Mouse (Mus musculus): ENCODE data around the gene Vwa1. TPM values are rescaled to one million over a fixed set of nuclear protein-coding genes. Genes with fewer than 3 reads are reported as not detected.

Gene Vwa1
- polyA plus RNA-seq, 1 experiment from 2014 or later = 0.34 TPM

DNA sequence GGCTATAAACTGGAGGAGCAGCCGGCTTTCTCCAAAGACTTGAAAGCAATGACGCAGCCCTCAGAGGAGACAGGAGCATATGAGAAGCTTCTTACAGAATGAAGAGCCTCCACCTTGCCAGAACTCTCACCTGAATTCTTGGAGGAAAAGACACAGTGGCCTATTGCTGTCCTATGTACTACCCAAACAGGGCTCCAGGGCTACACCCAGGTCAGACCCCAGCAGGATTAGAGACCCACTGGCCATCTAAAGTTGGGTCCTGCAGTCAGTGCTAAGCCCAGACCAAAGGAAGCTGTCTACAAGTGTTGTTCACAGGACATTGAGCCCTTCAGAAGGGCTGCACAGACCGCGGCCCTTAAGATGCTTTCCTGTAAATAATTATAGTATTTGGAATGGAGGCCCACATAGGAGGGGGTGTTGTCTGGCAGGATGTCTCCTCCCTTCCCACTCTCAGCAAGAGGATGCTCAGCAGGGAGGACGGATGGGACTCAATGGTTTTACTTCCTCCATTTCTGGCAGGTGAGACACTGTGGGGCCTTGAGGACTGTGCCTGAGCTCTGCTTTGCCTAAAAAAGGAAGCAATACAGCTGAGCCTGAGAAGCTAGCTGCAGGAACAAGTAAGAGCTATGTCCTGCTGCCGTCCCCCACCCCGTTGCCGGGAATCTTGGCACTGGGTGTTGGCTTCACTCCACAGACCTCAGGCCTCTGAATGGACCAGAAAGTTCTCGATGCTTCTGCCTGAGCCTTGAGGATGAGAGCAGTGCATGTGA is 658 bp upstream of the Vwa1 start:
- Histone ChIP-seq H3K4me2 (ENCODE audit: low read depth, low read length) (peak overlapping the region; percentile 68; the same call in 1 of the 2 replicates), H3K9ac (ENCODE audit: low read depth, low read length) (no peak overlapping the region), H3K27ac (ENCODE audit: low read length) (no peak overlapping the region), H3K4me3 (ENCODE audit: low read depth, low read length) (no peak overlapping the region; the same call in 1 of the 2 replicates), H3K9me3 (replicated peaks; ENCODE audit: control insufficient read depth, low read length) (no peaks in the 10 kb centered on the region), H3K4me1 (ENCODE audit: control insufficient read depth, low read depth, low read length) (peaks cover 23% of the 10 kb centered on the region), H3K36me3 (ENCODE audit: control insufficient read depth, insufficient read depth) (no peaks in the 10 kb centered on the region), H3K27me3 (ENCODE audit: control insufficient read depth, insufficient read depth, low read depth, low read length) (peaks cover 51% of the 10 kb centered on the region)
- whole genome bisulfite sequencing (ENCODE audit: insufficient replicate concordance) = 32% methylated on average over 9 of the region's 9 CpGs
- ATAC-seq (ENCODE audit: low read depth) = no peak

DNA sequence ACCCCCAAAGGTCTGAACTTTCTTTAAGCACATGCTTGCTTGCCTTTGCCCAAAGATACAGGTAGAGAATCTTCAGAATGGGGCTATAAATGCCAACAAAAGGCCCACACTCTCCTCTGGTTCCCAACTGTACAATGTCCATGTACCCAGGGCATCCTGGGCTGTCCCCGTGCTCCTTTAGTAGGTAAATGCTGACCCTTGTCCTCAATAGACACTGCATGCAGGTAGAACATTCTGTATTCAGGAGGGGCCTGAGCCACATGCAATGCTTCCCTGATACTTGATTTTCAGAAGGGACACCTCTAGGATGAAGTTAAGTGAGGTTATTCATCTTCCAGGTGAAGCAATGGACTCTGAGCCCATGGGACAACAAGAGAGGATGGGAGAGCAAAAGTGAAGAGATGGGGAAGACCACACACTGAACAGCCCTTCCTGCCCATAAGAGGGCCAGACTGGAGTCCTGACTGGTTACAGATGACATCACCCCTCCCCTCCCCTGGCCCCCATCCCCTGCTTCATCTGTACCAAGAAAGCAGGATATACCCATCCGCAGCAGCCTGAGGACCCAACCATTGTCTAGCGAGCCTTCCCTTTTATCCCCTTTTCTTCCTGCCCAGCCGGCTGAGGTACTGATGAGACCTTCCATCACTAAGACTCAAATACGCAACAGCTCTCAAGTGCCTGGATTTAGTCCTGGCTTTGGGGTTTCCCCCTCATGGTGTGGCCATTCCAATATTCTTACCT is 991 bp downstream of the Vwa1 start:
- Histone ChIP-seq H3K27me3 (ENCODE audit: control insufficient read depth, insufficient read depth, low read depth, low read length) (peaks cover 48% of the 10 kb centered on the region), H3K9me3 (replicated peaks; ENCODE audit: control insufficient read depth, low read length) (no peaks in the 10 kb centered on the region), H3K4me1 (ENCODE audit: control insufficient read depth, low read depth, low read length) (peaks cover 28% of the 10 kb centered on the region), H3K4me3 (ENCODE audit: low read depth, low read length) (no peak overlapping the region), H3K4me2 (ENCODE audit: low read depth, low read length) (no peak overlapping the region), H3K9ac (ENCODE audit: low read depth, low read length) (no peak overlapping the region), H3K36me3 (ENCODE audit: control insufficient read depth, insufficient read depth) (no peaks in the 10 kb centered on the region), H3K27ac (ENCODE audit: low read length) (no peak overlapping the region)
- ATAC-seq (ENCODE audit: low read depth) = no peak
- 32% methylated on average over 5 of the region's 5 CpGs for WGBS (ENCODE audit: insufficient replicate concordance)

- Histone ChIP-seq H3K4me1 (ENCODE audit: control insufficient read depth, low read depth, low read length) (peaks cover 27% of the 10 kb centered on the region), H3K9me3 (replicated peaks; ENCODE audit: control insufficient read depth, low read length) (no peaks in the 10 kb centered on the region), H3K36me3 (ENCODE audit: control insufficient read depth, insufficient read depth) (no peaks in the 10 kb centered on the region), H3K27ac (ENCODE audit: low read length) (no peak overlapping the region), H3K4me2 (ENCODE audit: low read depth, low read length) (no peak overlapping the region), H3K9ac (ENCODE audit: low read depth, low read length) (no peak overlapping the region), H3K4me3 (ENCODE audit: low read depth, low read length) (no peak overlapping the region), H3K27me3 (ENCODE audit: control insufficient read depth, insufficient read depth, low read depth, low read length) (peaks cover 48% of the 10 kb centered on the region)
- ATAC-seq (ENCODE audit: low read depth) = no peak
- 68% methylated on average over 13 of the region's 13 CpGs for WGBS (ENCODE audit: insufficient replicate concordance)
These were observed 1.7 kb downstream of the Vwa1 start for GRCm38 (mm10) chr4:155772786-155773185.

DNA sequence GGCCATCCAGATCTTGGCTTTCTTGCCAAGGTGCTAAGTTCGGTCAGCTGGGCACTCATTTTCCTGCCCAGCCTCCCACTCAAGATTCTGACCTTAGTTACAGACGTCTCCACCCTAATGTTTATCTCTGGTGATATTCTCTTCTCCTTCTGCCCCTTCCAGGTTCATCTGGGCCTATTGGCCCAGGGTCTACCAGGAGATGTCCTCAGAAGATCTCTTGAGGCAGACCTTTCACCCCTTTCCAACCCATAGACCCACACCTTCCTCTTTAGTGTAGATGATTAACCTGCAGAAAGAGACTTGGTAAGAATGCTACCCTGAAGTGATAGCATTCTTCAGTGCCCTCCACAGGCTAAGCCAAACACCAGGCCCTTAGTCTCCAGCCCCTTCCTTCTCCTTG is 2.8 kb downstream of the Vwa1 start:
- no peak overlapping the region for H3K27ac ChIP-seq (ENCODE audit: low read length)
- H3K4me1 ChIP-seq (ENCODE audit: control insufficient read depth, low read depth, low read length) = peaks cover 21% of the 10 kb centered on the region
- no peak overlapping the region for H3K4me3 ChIP-seq (ENCODE audit: low read depth, low read length)
- no peak for ATAC-seq (ENCODE audit: low read depth)
- no peak overlapping the region for H3K4me2 ChIP-seq (ENCODE audit: low read depth, low read length)
- H3K36me3 ChIP-seq (ENCODE audit: control insufficient read depth, insufficient read depth) = no peaks in the 10 kb centered on the region
- WGBS (ENCODE audit: insufficient replicate concordance) = 64% methylated on average over 2 of the region's 2 CpGs
- peaks cover 46% of the 10 kb centered on the region for H3K27me3 ChIP-seq (ENCODE audit: control insufficient read depth, insufficient read depth, low read depth, low read length)
- no peaks in the 10 kb centered on the region for H3K9me3 ChIP-seq (replicated peaks; ENCODE audit: control insufficient read depth, low read length)
- H3K9ac ChIP-seq (ENCODE audit: low read depth, low read length) = no peak overlapping the region

GRCm38 (mm10) chr4:155770626-155771025 is 3.9 kb downstream of the Vwa1 start:
- ATAC-seq (ENCODE audit: low read depth) = no peak
- H3K27me3 ChIP-seq (ENCODE audit: control insufficient read depth, insufficient read depth, low read depth, low read length) = peaks cover 39% of the 10 kb centered on the region

GRCm38 (mm10) chr4:155769880-155770512 is 4.5 kb downstream of the Vwa1 start:
- H3K9me3 ChIP-seq (replicated peaks; ENCODE audit: control insufficient read depth, low read length) = no peaks in the 10 kb centered on the region
- peaks cover 20% of the 10 kb centered on the region for H3K4me1 ChIP-seq (ENCODE audit: control insufficient read depth, low read depth, low read length)
- peaks cover 33% of the 10 kb centered on the region for H3K27me3 ChIP-seq (ENCODE audit: control insufficient read depth, insufficient read depth, low read depth, low read length)
- ATAC-seq (ENCODE audit: low read depth) = peak; percentile 86
- peak overlapping the region; percentile 93 for H3K4me2 ChIP-seq (ENCODE audit: low read depth, low read length)
- WGBS (ENCODE audit: insufficient replicate concordance) = under 1% methylated on average over 39 of the region's 39 CpGs
- H3K4me3 ChIP-seq (ENCODE audit: low read depth, low read length) = peak overlapping the region; percentile 67
- H3K27ac ChIP-seq (ENCODE audit: low read length) = peak overlapping the region; percentile 40
- H3K36me3 ChIP-seq (ENCODE audit: control insufficient read depth, insufficient read depth) = no peaks in the 10 kb centered on the region
- peak overlapping the region; percentile 75 for H3K9ac ChIP-seq (ENCODE audit: low read depth, low read length)

More at GRCm38 (mm10) chr4:155770626-155771025, 3.9 kb downstream of the Vwa1 start:
- peaks cover 21% of the 10 kb centered on the region for H3K4me1 ChIP-seq (ENCODE audit: control insufficient read depth, low read depth, low read length)
- 48% methylated on average over 24 of the region's 24 CpGs for WGBS (ENCODE audit: insufficient replicate concordance)
- H3K27ac ChIP-seq (ENCODE audit: low read length) = no peak overlapping the region
- H3K4me3 ChIP-seq (ENCODE audit: low read depth, low read length) = peak overlapping the region; percentile 67
- peak overlapping the region; percentile 93 for H3K4me2 ChIP-seq (ENCODE audit: low read depth, low read length)
- no peaks in the 10 kb centered on the region for H3K36me3 ChIP-seq (ENCODE audit: control insufficient read depth, insufficient read depth)
- no peaks in the 10 kb centered on the region for H3K9me3 ChIP-seq (replicated peaks; ENCODE audit: control insufficient read depth, low read length)
- H3K9ac ChIP-seq (ENCODE audit: low read depth, low read length) = peak overlapping the region; percentile 75

DNA sequence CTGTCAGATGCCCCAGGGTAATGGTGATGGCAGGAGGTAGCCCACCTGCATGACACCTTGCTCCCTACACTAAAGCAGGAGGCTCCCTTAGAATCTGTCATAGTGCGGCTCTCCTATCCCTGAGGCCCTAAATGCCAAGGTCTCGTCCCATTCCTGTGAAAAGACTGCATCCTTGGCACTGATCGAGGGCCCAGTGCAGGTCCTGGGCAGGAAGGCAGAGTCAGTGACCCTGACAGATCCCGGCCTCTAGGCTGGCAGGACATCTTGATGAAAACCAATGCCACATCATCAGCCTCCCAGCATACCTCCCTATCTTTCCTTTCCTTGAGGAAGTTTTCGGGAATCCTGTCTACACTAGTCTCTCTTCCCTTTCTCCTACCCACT is 5.0 kb downstream of the Vwa1 start:
- no peaks in the 10 kb centered on the region for H3K9me3 ChIP-seq (replicated peaks; ENCODE audit: control insufficient read depth, low read length)
- no peak overlapping the region; the same call in 1 of the 2 replicates for H3K27ac ChIP-seq (ENCODE audit: low read length)
- H3K27me3 ChIP-seq (ENCODE audit: control insufficient read depth, insufficient read depth, low read depth, low read length) = peaks cover 28% of the 10 kb centered on the region
- H3K9ac ChIP-seq (ENCODE audit: low read depth, low read length) = peak overlapping the region; percentile 75
- no peaks in the 10 kb centered on the region for H3K36me3 ChIP-seq (ENCODE audit: control insufficient read depth, insufficient read depth)
- 57% methylated on average over 5 of the region's 5 CpGs for WGBS (ENCODE audit: insufficient replicate concordance)
- H3K4me1 ChIP-seq (ENCODE audit: control insufficient read depth, low read depth, low read length) = peaks cover 15% of the 10 kb centered on the region
- no peak for ATAC-seq (ENCODE audit: low read depth)
- peak overlapping the region; percentile 93 for H3K4me2 ChIP-seq (ENCODE audit: low read depth, low read length)
- H3K4me3 ChIP-seq (ENCODE audit: low read depth, low read length) = peak overlapping the region; percentile 67

GRCm38 (mm10) chr4:155762357-155762756 is 12.1 kb downstream of the Vwa1 start:
- Histone ChIP-seq H3K27ac (ENCODE audit: low read length) (no peak overlapping the region), H3K4me1 (ENCODE audit: control insufficient read depth, low read depth, low read length) (peaks cover 22% of the 10 kb centered on the region), H3K36me3 (ENCODE audit: control insufficient read depth, insufficient read depth) (no peaks in the 10 kb centered on the region), H3K9me3 (replicated peaks; ENCODE audit: control insufficient read depth, low read length) (no peaks in the 10 kb centered on the region), H3K4me3 (ENCODE audit: low read depth, low read length) (no peak overlapping the region), H3K27me3 (ENCODE audit: control insufficient read depth, insufficient read depth, low read depth, low read length) (no peaks in the 10 kb centered on the region), H3K4me2 (ENCODE audit: low read depth, low read length) (no peak overlapping the region), H3K9ac (ENCODE audit: low read depth, low read length) (no peak overlapping the region)
- 51% methylated on average over 3 of the region's 3 CpGs for WGBS (ENCODE audit: insufficient replicate concordance)
- no peak for ATAC-seq (ENCODE audit: low read depth)
